Mouse (Mus musculus) heart, adult 2 months (tissue): Measurements from ENCODE around the gene Ppp1r36.
"Not testable (repeated sequence)": the region's sequence is repeated elsewhere in the genome, so short reads cannot be mapped to it uniquely, and the experiment has no call there.

Experiments
- CTCF ChIP-seq: fragments of 200-600 bp; IDR thresholded peaks from 2 replicates; pipeline ENCODE4 v1.8.1; 2022; ENCODE audit warnings: antibody characterized with exemption, mild to moderate bottlenecking, moderate library complexity
- POLR2A ChIP-seq: fragments of 200-500 bp; IDR thresholded peaks from 2 replicates; pipeline ENCODE4 v1.6.1; 2011; ENCODE audit warnings: mild to moderate bottlenecking, low read depth, low read length, control low read depth; ENCODE audit not compliant: insufficient read depth

DNA sequence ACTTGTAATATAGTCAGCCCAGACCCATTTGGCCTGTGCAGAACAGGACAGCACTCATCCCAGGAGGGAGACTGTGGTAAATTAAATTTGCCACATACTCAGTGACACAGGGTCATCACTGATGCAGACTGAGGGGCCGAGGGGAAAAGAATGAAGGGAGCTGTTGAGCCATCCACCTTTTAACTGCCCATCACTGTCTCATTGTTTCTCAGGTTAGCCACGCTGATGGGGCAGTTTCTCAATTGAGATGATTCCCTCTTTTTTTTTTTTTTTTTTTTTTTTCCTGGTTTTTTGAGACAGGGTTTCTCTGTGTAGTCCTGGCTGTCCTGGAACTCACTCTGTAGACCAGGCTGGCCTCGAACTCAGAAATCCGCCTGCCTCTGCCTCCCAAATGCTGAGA, 41.1 kb downstream of the Ppp1r36 start:
- TF ChIP-seq CTCF, POLR2A: not testable (repeated sequence)
